Mouse (Mus musculus) megakaryocyte, embryonic 14.5 days (primary cell): ENCODE data around the gene Hoxb1.

Experiments used
- FLI1 ChIP-seq: IDR thresholded peaks from 2 replicates; pipeline ENCODE4 v1.6.1; 2012; ENCODE audit warnings: low read length, inconsistent platforms, mixed read lengths
- GATA1 ChIP-seq: IDR thresholded peaks from 3 replicates; pipeline ENCODE4 v1.6.1; 2012; ENCODE audit warnings: mixed read lengths, low read length, inconsistent platforms, borderline replicate concordance

DNA sequence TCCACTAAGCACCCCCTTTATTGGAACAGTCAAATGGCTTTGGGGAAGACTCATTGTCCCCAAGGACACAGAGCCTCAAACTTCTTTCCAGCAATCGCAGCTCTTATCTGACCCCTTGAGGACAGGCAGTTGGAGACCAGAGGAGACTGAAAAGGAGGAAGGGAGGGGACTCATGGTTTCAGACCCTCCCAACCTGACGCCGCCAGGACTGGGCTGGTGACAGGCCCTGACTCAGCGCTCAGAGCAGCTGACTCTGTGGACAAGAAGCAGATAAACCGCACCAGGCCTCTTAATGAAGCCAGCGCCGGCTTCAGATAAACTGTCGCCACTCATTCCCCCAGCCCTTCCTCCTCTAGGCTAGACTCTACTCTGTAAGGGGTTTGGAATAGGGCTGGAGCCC is 34.4 kb downstream of the Hoxb1 start:
- no peak for TF ChIP-seq FLI1
- no peak for TF ChIP-seq GATA1
